Mouse (Mus musculus): ENCODE data around the gene Opn4. TPM values are rescaled to one million over a fixed set of nuclear protein-coding genes. Genes with fewer than 3 reads are reported as not detected.

The Opn4 gene
- total RNA-seq, 2 experiments from 2014 or later: not detected

GRCm38 (mm10) chr14:34569534-34570194, 30.3 kb downstream of the Opn4 start:
- no peak for DNase-seq (ENCODE audit: low spot score in 2 of 2)
- intact Hi-C loops (cut with DNase I): loop anchor here (5.0 to 10.0 kb wide), 3 partner anchors 112 to 495 kb away; no protein-coding TSS in a partner anchor

GRCm38 (mm10) chr14:34568626-34569025, 31.3 kb downstream of the Opn4 start:
- DNase-seq (ENCODE audit: low spot score in 2 of 2): no peak
- intact Hi-C loops (cut with DNase I): loop anchor here (5.0 kb wide), 1 partner anchor 111 kb away; no protein-coding TSS in a partner anchor

GRCm38 (mm10) chr14:34567697-34568096, 32.2 kb downstream of the Opn4 start:
- no peak for DNase-seq (ENCODE audit: low spot score in 2 of 2)
- intact Hi-C loops (cut with DNase I): loop anchor here (5.0 kb wide), 1 partner anchor 110 kb away; no protein-coding TSS in a partner anchor

GRCm38 (mm10) chr14:34566530-34566929, 33.4 kb downstream of the Opn4 start:
- intact Hi-C loops (cut with DNase I): loop anchor here (5.0 kb wide), 1 partner anchor 109 kb away; no protein-coding TSS in a partner anchor
- no peak for DNase-seq (ENCODE audit: low spot score in 2 of 2)

GRCm38 (mm10) chr14:34565711-34566110, 34.2 kb downstream of the Opn4 start:
- DNase-seq (ENCODE audit: low spot score in 2 of 2): peak in 1 of 2 experiments; percentile 21
- intact Hi-C loops (cut with DNase I): loop anchor here (5.0 kb wide), 1 partner anchor 108 kb away; no protein-coding TSS in a partner anchor

- DNase-seq (ENCODE audit: low spot score in 2 of 2): no peak
- intact Hi-C loops (cut with DNase I): loop anchor here (5.0 kb wide), 1 partner anchor 107 kb away; no protein-coding TSS in a partner anchor
Observed at GRCm38 (mm10) chr14:34564646-34565045, 35.3 kb downstream of the Opn4 start.

- intact Hi-C loops (cut with DNase I): no loop called here
Observed at GRCm38 (mm10) chr14:34562393-34562792, 37.5 kb downstream of the Opn4 start.

GRCm38 (mm10) chr14:34561647-34562046, 38.3 kb downstream of the Opn4 start:
- intact Hi-C loops (cut with DNase I): no loop called here
- no peak for DNase-seq (ENCODE audit: low spot score in 2 of 2)

More at GRCm38 (mm10) chr14:34562393-34562792, 37.5 kb downstream of the Opn4 start:
- no peak for DNase-seq (ENCODE audit: low spot score in 2 of 2)

GRCm38 (mm10) chr14:34558947-34559346, 41.0 kb downstream of the Opn4 start:
- intact Hi-C loops (cut with DNase I): no loop called here
- no peak for DNase-seq (ENCODE audit: low spot score in 2 of 2)

- intact Hi-C loops (cut with DNase I): no loop called here
- DNase-seq (ENCODE audit: low spot score in 2 of 2): no peak
Observed at GRCm38 (mm10) chr14:34555211-34555610, 44.7 kb downstream of the Opn4 start.

- intact Hi-C loops (cut with DNase I): loop anchor here (5.0 kb wide), 1 partner anchor 182 kb away; the partner anchor contains the start of gene Sncg
- no peak for DNase-seq (ENCODE audit: low spot score in 2 of 2)
Observed at GRCm38 (mm10) chr14:34554047-34554446, 45.9 kb downstream of the Opn4 start.

GRCm38 (mm10) chr14:34553470-34553869, 46.5 kb downstream of the Opn4 start:
- intact Hi-C loops (cut with DNase I): loop anchor here (5.0 kb wide), 1 partner anchor 181 kb away; the partner anchor contains the start of gene Sncg
- no peak for DNase-seq (ENCODE audit: low spot score in 2 of 2)

- intact Hi-C loops (cut with DNase I): loop anchor here (5.0 kb wide), 1 partner anchor 180 kb away; the partner anchor contains the start of gene Sncg
- no peak for DNase-seq (ENCODE audit: low spot score in 2 of 2)
Observed at GRCm38 (mm10) chr14:34552226-34552625, 47.7 kb downstream of the Opn4 start.

GRCm38 (mm10) chr14:34549004-34549671, 50.8 kb downstream of the Opn4 start:
- intact Hi-C loops (cut with DNase I): loop anchor here (1.0 to 2.0 kb wide), 2 partner anchors 47 to 90 kb away; no protein-coding TSS in a partner anchor

GRCm38 (mm10) chr14:34548391-34549001, 51.4 kb downstream of the Opn4 start:
- intact Hi-C loops (cut with DNase I): loop anchor here (1.0 to 2.0 kb wide), 2 partner anchors 46 to 90 kb away; no protein-coding TSS in a partner anchor
- DNase-seq (ENCODE audit: low spot score in 2 of 2): peak; percentile 42 to 74

More at GRCm38 (mm10) chr14:34549004-34549671, 50.8 kb downstream of the Opn4 start:
- peak; percentile 78 to 85 for DNase-seq (ENCODE audit: low spot score in 2 of 2)

- intact Hi-C loops (cut with DNase I): no loop called here
- DNase-seq (ENCODE audit: low spot score in 2 of 2): no peak
Observed at GRCm38 (mm10) chr14:34544545-34544944, 55.4 kb downstream of the Opn4 start.

GRCm38 (mm10) chr14:34544001-34544400, 55.9 kb downstream of the Opn4 start:
- intact Hi-C loops (cut with DNase I): no loop called here
- DNase-seq (ENCODE audit: low spot score in 2 of 2): no peak

- intact Hi-C loops (cut with DNase I): no loop called here
- no peak for DNase-seq (ENCODE audit: low spot score in 2 of 2)
Observed at GRCm38 (mm10) chr14:34543596-34543995, 56.3 kb downstream of the Opn4 start.

GRCm38 (mm10) chr14:34541896-34542295, 58.0 kb downstream of the Opn4 start:
- DNase-seq (ENCODE audit: low spot score in 2 of 2): no peak
- intact Hi-C loops (cut with DNase I): no loop called here

GRCm38 (mm10) chr14:34540685-34541162, 59.2 kb downstream of the Opn4 start:
- DNase-seq (ENCODE audit: low spot score in 2 of 2): peak in 1 of 2 experiments; percentile 9
- intact Hi-C loops (cut with DNase I): no loop called here

Measured in left cerebral cortex, postnatal 25 days (tissue).